Mouse (Mus musculus): ENCODE measurements around the gene Irx6.

Irx6 gene

DNA sequence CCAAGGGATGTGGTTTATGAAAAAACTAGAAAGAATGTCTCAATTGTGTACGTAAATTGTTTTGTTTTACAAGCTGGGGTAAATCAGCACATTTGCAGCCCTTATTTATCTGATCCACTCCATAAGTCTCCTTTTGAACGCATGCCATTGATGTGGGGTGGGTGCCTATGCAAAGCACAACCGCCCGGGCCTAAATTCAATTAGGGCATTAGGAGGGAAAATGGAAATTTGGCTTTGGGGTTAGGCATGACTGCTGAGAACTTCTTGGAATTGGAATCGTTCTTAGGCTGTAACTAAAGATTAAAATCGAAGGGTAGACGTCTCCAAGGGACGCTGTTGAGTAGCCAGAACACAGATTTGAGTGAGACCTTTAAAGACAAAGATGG, 47.8 kb downstream of the Irx6 start:
- DNase-seq (ENCODE audit: low read depth, low spot score) = no peak

DNA sequence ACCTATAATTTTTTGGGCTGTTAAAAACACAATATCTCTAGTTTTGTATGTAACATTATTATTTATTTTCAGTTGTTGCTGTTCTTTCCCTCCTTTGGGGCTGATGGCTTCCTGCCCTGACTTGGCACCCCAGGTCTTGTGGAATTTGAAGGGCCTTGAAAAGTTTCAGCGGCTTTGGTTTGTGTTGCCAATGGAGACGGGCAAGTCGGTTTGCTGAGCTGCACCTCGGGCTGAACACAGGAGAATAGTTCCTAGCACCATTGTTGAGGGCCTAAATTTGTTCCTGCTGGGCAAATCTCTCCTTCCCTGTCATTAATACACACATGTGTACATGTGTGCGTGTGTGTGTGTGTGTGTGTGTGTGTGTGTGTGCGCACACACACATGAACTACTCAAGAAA, 49.2 kb downstream of the Irx6 start:
- DNase-seq (ENCODE audit: low read depth, low spot score) = no peak

DNA sequence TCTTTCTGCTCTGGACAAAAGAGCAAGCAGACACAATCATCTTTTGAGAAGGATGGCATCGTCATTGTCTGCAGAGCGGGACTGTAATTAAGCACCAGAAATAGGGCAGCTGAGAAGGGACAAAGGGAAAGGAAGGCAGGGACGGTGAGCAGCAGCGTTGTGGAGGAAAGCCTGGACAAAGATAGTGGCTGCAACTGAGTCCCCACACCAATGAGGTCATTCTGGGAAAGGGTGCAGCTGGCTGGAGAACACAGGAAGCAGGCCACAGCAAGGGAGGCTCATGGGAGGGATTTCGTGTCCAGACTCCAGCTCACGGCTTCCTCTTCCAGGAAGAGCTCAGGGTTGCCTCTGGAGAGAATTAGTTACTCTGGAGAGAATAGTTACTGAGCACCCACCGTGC, 49.9 kb downstream of the Irx6 start:
- no peak for DNase-seq (ENCODE audit: low read depth, low spot score)

DNA sequence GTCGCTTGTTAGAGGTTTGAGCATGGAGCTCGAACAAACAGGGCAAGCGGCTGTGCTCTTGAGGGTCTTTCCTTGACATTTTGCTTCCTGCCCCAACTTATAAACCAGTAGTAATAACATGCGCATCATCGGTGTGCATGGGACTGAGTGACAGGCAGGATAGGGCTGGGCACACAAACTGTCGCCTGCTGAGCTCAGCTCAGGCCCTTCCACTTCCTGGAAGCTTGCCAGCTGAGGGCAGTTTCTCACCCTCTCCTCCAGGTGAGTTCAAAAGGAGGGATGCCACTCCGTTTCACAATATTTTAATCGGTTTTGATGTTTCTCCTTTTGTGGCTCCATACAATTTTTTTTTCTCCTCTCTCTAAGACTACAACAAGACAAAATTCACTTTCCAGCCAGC, 50.3 kb downstream of the Irx6 start:
- DNase-seq (ENCODE audit: low read depth, low spot score) = no peak

Measured in CD4-positive helper T cell, adult 2 months (primary cell).